Mouse (Mus musculus): Measurements from ENCODE around the gene Spats1. TPM values are rescaled to one million over a fixed set of nuclear protein-coding genes. Genes with fewer than 3 reads are reported as not detected.

The Spats1 gene
- polyA plus RNA-seq, 1 experiment from 2014 or later, result 0.39 TPM

DNA sequence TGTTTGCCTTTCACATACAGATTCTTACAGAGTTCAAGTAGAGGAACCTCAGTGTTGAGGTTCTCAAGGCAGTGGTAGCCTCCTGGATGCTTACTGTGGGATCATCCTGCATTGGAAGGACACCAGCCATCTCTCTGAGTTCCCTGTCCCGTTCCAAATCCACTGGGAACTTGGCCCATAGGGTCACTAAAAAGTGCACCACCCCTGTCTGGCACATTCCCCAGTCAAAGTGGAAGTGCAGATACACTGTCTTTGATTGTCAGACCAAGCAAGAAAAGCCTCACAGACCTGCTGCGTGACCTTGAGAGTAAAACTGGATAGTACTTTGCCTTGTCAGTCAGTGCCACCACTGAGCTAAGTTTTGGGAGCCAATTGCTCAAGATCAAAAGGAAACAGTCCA, 28.2 kb downstream of the Spats1 start:
- 87% methylated on average over 2 of the region's 2 CpGs for WGBS
- Histone ChIP-seq H3K27ac (no peak overlapping the region), H3K4me2 (ENCODE audit: low read length) (no peak overlapping the region), H3K27me3 (ENCODE audit: insufficient read depth, low read length) (no peaks in the 10 kb centered on the region), H3K9ac (ENCODE audit: low read depth, low read length) (no peak overlapping the region), H3K9me3 (replicated peaks; ENCODE audit: low read length) (no peaks in the 10 kb centered on the region), H3K36me3 (ENCODE audit: insufficient read depth, low read length) (peaks cover 15% of the 10 kb centered on the region; the same call in 1 of the 2 replicates), H3K4me1 (replicated peaks; ENCODE audit: insufficient read depth, low read length) (no peaks in the 10 kb centered on the region), H3K4me3 (replicated peaks; ENCODE audit: low read depth, low read length) (no peak overlapping the region)
- DNase-seq (ENCODE audit: low spot score), result no peak
- no peak for ATAC-seq (replicated peaks; ENCODE audit: low FRiP score, low read depth)
- no peak for TF ChIP-seq CTCF (IDR thresholded peaks at IDR 0.05; ENCODE audit: low read depth)

DNA sequence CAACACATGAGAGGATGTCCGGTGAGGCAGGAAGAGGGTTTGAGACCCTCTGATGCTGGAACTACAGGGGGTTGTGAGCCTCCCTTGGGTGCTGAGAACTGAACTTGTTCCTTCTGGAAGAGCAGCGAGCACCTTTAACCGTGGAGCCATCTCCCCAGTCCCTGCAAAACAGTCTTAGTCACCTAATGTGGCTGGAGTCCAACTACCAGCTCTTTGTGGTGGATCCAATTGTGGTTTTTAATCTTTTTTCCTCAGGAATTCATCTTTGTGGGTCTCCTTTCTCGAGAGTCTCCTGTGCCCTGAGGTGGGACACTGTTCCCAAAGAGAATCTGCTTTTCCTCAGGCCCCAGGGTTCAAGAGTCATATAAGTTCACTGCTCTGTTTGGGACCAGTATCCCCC, 29.3 kb downstream of the Spats1 start:
- no peak overlapping the region for H3K9ac ChIP-seq (ENCODE audit: low read depth, low read length)
- peaks cover 18% of the 10 kb centered on the region; the same call in 1 of the 2 replicates for H3K36me3 ChIP-seq (ENCODE audit: insufficient read depth, low read length)
- H3K27me3 ChIP-seq (ENCODE audit: insufficient read depth, low read length), result no peaks in the 10 kb centered on the region
- DNase-seq (ENCODE audit: low spot score), result no peak
- WGBS, result 87% methylated on average over 4 of the region's 4 CpGs
- no peak overlapping the region for H3K27ac ChIP-seq
- no peak for ATAC-seq (replicated peaks; ENCODE audit: low FRiP score, low read depth)
- H3K4me1 ChIP-seq (replicated peaks; ENCODE audit: insufficient read depth, low read length), result no peaks in the 10 kb centered on the region
- H3K4me2 ChIP-seq (ENCODE audit: low read length), result no peak overlapping the region
- TF ChIP-seq CTCF (IDR thresholded peaks at IDR 0.05; ENCODE audit: low read depth), result no peak
- H3K9me3 ChIP-seq (replicated peaks; ENCODE audit: low read length), result no peaks in the 10 kb centered on the region
- H3K4me3 ChIP-seq (replicated peaks; ENCODE audit: low read depth, low read length), result no peak overlapping the region

DNA sequence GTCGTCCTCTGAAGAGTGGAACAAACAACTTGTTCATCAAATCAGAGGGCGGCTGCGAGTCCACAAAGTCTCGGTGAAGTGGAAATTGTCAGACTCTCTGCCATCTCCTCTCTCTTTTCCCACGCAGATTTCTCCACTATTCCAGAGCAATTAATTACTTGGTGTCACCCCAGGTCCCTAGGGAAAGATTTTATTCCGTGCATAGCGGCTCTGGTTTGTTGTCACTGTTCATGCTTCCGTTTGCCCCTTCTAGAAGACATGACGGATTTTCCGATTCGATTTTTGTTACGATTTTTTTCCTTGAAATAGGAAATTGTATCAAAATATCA, 41.0 kb downstream of the Spats1 start:
- ATAC-seq (replicated peaks; ENCODE audit: low FRiP score, low read depth), result no peak
- Histone ChIP-seq H3K4me3 (replicated peaks; ENCODE audit: low read depth, low read length) (peak overlapping the region; percentile 94), H3K9ac (ENCODE audit: low read depth, low read length) (peak overlapping the region; percentile 93), H3K27me3 (ENCODE audit: insufficient read depth, low read length) (no peaks in the 10 kb centered on the region), H3K9me3 (replicated peaks; ENCODE audit: low read length) (no peaks in the 10 kb centered on the region), H3K36me3 (ENCODE audit: insufficient read depth, low read length) (peaks cover 3% of the 10 kb centered on the region; the same call in 1 of the 2 replicates), H3K4me1 (replicated peaks; ENCODE audit: insufficient read depth, low read length) (peaks cover 16% of the 10 kb centered on the region), H3K4me2 (ENCODE audit: low read length) (peak overlapping the region; percentile 72), H3K27ac (peak overlapping the region; percentile 99)
- no peak for DNase-seq (ENCODE audit: low spot score)
- whole genome bisulfite sequencing, result 4% methylated on average over 12 of the region's 12 CpGs
- TF ChIP-seq CTCF (IDR thresholded peaks at IDR 0.05; ENCODE audit: low read depth), result no peak

DNA sequence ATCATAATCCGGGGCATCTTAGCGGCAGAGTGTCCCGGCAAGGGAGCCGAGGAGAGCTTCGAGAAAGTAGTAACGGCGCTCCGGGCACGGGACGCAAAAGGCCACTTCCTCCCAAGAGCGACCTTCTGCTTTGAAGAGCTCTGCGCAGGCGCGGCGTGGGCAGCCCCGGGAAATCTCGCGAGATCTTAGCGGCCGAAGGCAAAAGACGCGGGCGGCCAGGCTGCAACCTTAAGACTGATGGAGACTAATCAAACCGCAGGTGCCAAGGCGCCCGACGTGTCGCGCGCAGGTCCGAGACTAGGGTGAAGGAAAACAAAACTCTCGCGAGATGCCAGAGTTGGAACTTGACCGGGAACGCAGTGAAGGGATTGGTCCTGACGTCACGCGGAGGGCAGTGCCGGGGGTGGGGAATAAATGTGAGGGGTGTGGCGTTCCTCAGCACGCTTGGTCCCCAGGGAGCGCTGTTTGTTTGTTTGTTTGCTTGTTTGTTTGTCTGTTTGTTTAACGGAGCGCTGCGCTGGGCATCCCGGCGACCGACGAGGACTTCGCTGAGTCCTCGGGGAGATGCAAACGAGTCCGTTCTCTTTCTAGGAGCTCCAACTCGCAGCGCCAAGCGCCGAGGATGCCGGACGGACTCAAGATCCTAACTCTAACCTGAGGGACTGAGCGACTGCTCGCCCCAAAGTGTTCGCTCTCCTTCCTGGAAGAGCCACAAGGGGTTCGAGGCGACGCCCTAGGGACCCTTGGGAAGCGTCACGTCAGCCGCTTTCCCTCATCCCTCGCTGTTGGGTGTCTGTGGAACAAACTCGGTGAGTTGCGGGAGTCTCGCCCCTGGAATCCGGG, 41.6 kb downstream of the Spats1 start, which contains the start of gene Cdc5l:
Cdc5l (minus strand) TSS at position 319 of the 843 bp plus-strand sequence.
- DNase-seq (ENCODE audit: low spot score), result peak; percentile 99
- peak within 1 kb of the TSS; percentile 94 for H3K4me3 ChIP-seq (replicated peaks; ENCODE audit: low read depth, low read length)
- peak within 1 kb of the TSS; percentile 85 for H3K4me2 ChIP-seq (ENCODE audit: low read length)
- peak; percentile 42 for TF ChIP-seq CTCF (IDR thresholded peaks at IDR 0.05; ENCODE audit: low read depth)
- peaks cover 16% of the 10 kb centered on the region for H3K4me1 ChIP-seq (replicated peaks; ENCODE audit: insufficient read depth, low read length)
- no peaks in the 10 kb centered on the region for H3K27me3 ChIP-seq (ENCODE audit: insufficient read depth, low read length)
- no peaks in the 10 kb centered on the region for H3K9me3 ChIP-seq (replicated peaks; ENCODE audit: low read length)
- H3K27ac ChIP-seq, result peak within 1 kb of the TSS; percentile 99
- WGBS, result under 1% methylated on average over 73 of the region's 73 CpGs
- ATAC-seq (replicated peaks; ENCODE audit: low FRiP score, low read depth), result peak; percentile 98
- peak within 1 kb of the TSS; percentile 93 for H3K9ac ChIP-seq (ENCODE audit: low read depth, low read length)
- peaks cover 2% of the 10 kb centered on the region; the same call in 1 of the 2 replicates for H3K36me3 ChIP-seq (ENCODE audit: insufficient read depth, low read length)

DNA sequence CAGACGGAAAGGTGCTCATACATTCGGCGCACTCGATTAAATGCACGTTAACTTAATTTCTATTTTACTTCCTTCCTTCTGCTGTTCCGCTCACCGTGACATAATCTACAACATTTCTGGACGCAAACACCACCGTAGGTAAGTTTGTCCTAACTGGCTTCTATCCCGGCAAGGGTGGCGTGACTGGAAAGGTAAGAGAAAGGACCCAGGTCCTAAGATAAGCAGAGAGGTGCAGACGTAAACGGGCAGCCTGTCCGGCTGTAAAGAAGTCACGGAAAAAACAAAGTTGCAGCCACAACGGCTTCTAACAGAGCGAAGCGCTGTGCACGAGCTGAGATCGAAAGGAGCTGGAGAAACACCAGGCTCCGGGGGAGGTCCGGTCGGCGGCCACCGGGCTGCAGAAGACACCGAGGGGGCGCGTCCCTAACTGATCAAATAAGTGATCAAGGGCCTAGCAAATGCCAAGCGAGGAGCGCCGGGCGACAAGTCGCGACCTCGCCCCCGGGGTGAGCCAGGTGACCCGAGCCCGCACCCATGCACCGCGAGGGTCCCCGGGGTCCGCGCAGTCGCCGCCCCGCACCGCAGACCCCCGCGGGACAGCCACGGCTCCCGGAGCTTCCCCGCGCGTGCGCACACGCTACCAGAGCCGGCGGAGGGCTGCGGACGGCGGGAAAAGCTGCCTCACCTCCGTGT, 42.4 kb downstream of the Spats1 start:
- peak; percentile 42 for DNase-seq (ENCODE audit: low spot score)
- ATAC-seq (replicated peaks; ENCODE audit: low FRiP score, low read depth), result peak; percentile 76

DNA sequence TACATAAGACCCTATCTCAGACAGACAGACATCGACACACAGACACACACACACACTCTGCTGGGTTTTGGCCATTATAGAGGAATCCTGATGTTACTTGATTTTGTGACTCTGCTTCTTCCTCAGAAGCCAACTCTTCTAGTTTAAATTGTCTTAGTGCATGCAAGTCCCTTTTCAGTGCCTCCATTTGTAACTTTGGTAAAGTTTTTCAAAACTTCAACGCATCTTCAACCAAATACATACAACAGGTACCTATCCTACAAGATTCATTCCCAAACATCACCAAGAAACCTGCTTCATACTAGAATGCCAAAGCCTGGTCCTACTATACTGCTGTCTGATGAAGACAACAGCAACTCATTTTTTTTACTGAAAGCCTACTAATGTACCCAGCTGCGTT, 43.2 kb downstream of the Spats1 start:
- 63% methylated on average over 3 of the region's 3 CpGs for WGBS

More for the DNA sequence above, 42.4 kb downstream of the Spats1 start:
- H3K4me1 ChIP-seq (replicated peaks; ENCODE audit: insufficient read depth, low read length), result peaks cover 16% of the 10 kb centered on the region
- WGBS, result under 1% methylated on average over 60 of the region's 62 CpGs
- H3K9me3 ChIP-seq (replicated peaks; ENCODE audit: low read length), result no peaks in the 10 kb centered on the region
- peak overlapping the region; percentile 93 for H3K9ac ChIP-seq (ENCODE audit: low read depth, low read length)
- H3K27ac ChIP-seq, result peak overlapping the region; percentile 99
- H3K4me2 ChIP-seq (ENCODE audit: low read length), result peak overlapping the region; percentile 85
- peaks cover 2% of the 10 kb centered on the region; the same call in 1 of the 2 replicates for H3K36me3 ChIP-seq (ENCODE audit: insufficient read depth, low read length)
- peak overlapping the region; percentile 94 for H3K4me3 ChIP-seq (replicated peaks; ENCODE audit: low read depth, low read length)
- TF ChIP-seq CTCF (IDR thresholded peaks at IDR 0.05; ENCODE audit: low read depth), result no peak
- no peaks in the 10 kb centered on the region for H3K27me3 ChIP-seq (ENCODE audit: insufficient read depth, low read length)

More for the DNA sequence above, 43.2 kb downstream of the Spats1 start:
- H3K27me3 ChIP-seq (ENCODE audit: insufficient read depth, low read length), result no peaks in the 10 kb centered on the region
- H3K36me3 ChIP-seq (ENCODE audit: insufficient read depth, low read length), result peaks cover 5% of the 10 kb centered on the region
- H3K4me2 ChIP-seq (ENCODE audit: low read length), result peak overlapping the region; percentile 85
- ATAC-seq (replicated peaks; ENCODE audit: low FRiP score, low read depth), result no peak
- DNase-seq (ENCODE audit: low spot score), result no peak
- no peaks in the 10 kb centered on the region for H3K9me3 ChIP-seq (replicated peaks; ENCODE audit: low read length)
- H3K4me1 ChIP-seq (replicated peaks; ENCODE audit: insufficient read depth, low read length), result peaks cover 16% of the 10 kb centered on the region
- H3K27ac ChIP-seq, result no peak overlapping the region
- H3K9ac ChIP-seq (ENCODE audit: low read depth, low read length), result peak overlapping the region; percentile 93; the same call in 1 of the 2 replicates
- TF ChIP-seq CTCF (IDR thresholded peaks at IDR 0.05; ENCODE audit: low read depth), result no peak
- peak overlapping the region; percentile 94 for H3K4me3 ChIP-seq (replicated peaks; ENCODE audit: low read depth, low read length)
